Mouse (Mus musculus) pancreas, adult 10 weeks (tissue): ENCODE data around the gene Trim3. TPM values are rescaled to one million over a fixed set of nuclear protein-coding genes. Genes with fewer than 3 reads are reported as not detected.

ENCODE experiments used
- polyA plus RNA-seq: library from polyadenylated mRNA; stranded (reverse); fragments of 350-450 nt; fragmentation: Illumina TruSeq; extraction: RNeasy Lipid Tissue Mini Kit (QIAGEN cat#74804); gene quantifications from one replicate; pipeline ENCODE4 v1.2.3, GENCODE M21; 2015; ENCODE audit warnings: low read depth, low replicate concordance; ENCODE audit not compliant: insufficient read depth

Trim3 gene
- 22.4 TPM for polyA plus RNA-seq

DNA sequence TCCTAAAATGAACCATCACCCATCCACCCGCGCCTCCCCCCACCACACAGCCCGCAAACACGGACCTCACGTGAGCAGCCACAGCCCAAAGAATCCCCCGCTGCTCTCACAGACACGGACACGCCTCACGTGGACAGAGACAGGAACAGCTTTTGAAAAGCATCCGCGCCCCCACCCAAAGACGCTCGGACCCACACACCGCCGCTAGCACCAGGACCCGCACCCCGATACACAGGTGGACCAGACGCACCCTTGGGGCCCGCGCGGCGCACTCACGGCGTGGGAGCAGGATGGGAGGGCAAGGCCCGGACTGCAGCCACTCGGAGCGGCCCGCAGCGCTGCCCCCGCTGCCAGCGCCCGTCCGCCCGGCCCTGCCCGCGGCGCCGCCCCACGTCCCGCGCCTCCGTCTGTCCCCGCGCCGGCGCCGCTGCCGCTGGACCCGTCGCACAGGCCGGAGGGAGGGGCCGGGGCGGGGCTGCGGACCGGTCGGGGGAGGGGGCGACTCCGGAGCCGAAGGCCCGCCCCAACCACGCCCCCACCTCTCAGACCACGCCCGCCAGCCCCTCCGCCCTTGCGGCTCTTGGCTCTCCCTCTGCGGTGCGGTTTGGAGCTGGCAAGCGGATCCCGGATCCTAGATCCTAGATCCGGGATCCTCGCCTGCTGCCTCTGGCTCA lies at the start of gene Trim3:
Gene Trim3 (minus strand): TSS at position 445 of the 674 bp plus-strand sequence.

DNA sequence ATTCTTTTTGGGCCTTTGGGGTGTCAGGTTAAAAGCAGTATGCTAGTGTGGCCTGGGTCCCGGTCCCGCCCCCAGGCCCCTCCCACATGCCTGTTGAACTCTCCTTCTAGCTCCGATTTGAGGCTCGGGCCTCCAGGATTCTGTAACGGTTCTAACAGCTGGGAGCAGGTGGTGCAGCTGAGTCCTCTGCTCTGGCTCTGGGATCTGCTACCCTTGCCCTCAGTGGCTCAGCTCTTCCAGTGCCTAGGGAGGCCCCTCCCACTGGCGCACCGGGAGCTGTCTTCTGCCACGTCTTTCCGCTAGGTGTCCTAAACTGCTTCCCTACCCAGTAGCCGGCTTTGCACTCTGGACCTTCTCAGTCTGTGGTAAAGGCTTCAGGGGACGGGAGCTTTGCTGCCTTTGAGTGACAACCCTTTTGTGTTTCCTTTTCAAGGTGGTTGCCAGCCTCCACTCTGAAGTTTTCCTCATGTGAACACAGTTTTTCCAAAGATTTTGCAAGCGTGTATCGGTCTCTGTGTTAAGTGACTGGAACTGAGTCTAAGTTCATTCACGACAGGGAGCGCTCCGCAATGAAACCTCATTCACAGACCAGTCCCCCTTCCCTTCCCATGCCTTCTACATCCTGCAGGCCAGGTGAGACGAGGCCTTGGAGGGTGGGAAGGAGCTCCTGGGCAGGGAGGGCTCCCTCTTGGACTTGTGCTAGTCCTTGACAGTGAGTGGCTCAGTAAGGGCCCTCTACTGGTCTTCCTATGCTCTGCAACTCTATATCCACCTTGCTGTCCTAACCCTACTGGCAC lies 17.5 kb upstream of the Trim3 start, which contains the start of gene Dnhd1:
Gene Dnhd1 (plus strand): TSS at position 189 of the 797 bp plus-strand sequence.

DNA sequence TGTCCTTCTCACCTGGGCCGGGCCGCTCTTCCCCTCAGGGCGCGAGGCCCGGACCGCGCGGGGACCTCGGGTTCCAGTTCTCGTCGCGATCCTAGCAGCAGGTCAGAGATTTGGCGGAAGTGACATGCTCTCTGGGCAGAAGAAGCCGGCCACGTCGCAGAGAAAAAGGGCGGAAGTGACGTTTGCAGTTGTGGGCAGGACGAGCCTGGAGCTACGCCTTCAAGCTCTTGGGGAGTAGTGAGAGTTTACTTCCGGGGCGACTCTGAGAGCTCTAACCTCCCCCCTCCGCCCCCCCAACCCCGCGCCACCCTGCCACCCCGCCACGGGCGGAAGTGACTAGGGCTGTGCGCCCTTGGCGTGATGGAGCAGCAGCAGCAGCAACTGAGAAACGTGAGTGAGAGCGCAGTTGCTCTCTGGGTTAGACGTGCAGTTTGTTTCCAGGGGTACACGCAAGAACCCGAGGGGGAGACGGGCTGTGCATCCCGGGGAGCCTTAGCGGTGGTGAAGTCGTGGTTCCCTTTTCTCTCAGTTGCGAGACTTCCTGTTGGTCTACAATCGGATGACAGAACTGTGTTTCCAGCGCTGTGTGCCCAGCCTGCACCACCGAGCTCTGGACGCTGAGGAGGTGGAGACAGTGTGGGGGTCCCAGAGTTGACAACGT lies 7.0 kb upstream of the Trim3 start, which contains the start of the genes Arfip2 and Gm45799:
Gene Arfip2 (minus strand): TSS at position 184 of the 661 bp plus-strand sequence.
Gene Gm45799 (plus strand): TSS at position 320 of the 661 bp plus-strand sequence.

DNA sequence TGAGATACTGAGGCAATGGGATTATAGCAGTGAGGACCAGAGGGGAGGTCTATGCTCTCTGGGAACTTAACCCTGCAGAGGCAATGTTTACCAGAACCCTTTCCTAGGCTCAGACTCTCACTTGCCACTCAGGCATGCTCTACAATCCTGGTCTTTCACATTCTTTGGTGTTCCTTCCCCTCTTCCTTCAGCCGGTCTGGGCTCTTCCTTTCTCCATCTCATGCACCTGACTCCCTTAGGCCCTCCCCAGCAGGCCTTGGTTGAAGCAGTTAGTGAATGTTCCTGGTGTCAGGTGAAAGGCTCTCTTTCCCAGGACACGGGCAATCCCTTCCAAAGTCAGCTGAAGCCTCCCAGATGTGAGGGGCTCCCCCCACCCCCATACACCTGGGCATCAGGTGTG lies 6.4 kb upstream of the Trim3 start, which contains the start of gene Timm10b:
Gene Timm10b (plus strand): TSS at position 301 of the 400 bp plus-strand sequence.

DNA sequence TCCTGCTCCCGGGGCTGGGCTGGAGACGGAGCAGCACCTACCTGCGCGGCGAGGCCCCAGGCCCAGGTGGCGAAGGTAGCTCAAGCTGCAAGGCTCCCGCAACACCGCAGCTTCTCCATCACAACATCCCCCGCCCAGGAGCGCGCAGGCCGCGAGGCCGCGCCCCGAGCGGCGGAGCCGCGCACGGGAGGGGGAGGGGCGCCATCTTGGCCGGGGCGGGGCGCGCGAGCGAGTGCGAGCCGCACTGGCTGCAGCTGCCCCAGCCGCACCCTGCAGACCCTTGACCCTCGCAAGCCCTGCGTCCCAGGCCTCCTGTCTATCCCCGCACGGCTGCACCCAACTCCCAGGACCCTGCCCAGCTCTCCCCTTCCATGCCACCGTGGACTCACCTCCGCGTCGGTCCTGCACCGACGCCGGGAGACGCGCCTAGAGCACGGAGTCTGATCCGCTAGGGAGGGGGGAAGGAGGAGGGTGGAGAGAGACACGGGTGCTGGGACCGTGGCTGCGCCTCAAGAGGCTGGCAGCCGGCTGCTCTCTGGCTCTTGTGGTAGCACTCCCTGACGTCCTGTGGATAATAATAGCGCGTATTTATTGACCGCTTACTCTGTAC lies 52.2 kb downstream of the Trim3 start, which contains the start of gene Apbb1:
Gene Apbb1 (minus strand): TSS at position 560 of the 610 bp plus-strand sequence.

Other genes starting within 250 kb of the Trim3 start
- 18.0 TPM for gene Fam160a2, start 233.5 kb downstream of the Trim3 start, polyA plus RNA-seq
- not detected for gene Cnga4, start 229.0 kb downstream of the Trim3 start, polyA plus RNA-seq
- gene Cckbr, start 207.8 kb downstream of the Trim3 start, polyA plus RNA-seq = not detected
- gene Cavin3, start 151.3 kb downstream of the Trim3 start, polyA plus RNA-seq = 18.3 TPM
- gene Smpd1, start 79.2 kb downstream of the Trim3 start, polyA plus RNA-seq = 10.9 TPM
- gene Apbb1, start 51.9 kb downstream of the Trim3 start, polyA plus RNA-seq = 3.9 TPM
- gene Hpx, start 33.4 kb downstream of the Trim3 start, polyA plus RNA-seq = not detected
- gene Timm10b, start 6.5 kb upstream of the Trim3 start, polyA plus RNA-seq = 41.8 TPM
- gene Arfip2, start 6.8 kb upstream of the Trim3 start, polyA plus RNA-seq = 22.3 TPM
- 1.1 TPM for gene Gm45799, start 7.0 kb upstream of the Trim3 start, polyA plus RNA-seq
- 3.7 TPM for gene Dnhd1, start 17.3 kb upstream of the Trim3 start, polyA plus RNA-seq
- 59.5 TPM for gene Ilk, start 103.0 kb upstream of the Trim3 start, polyA plus RNA-seq
- 4.2 TPM for gene Rrp8, start 103.8 kb upstream of the Trim3 start, polyA plus RNA-seq
- 48.7 TPM for gene Taf10, start 110.8 kb upstream of the Trim3 start, polyA plus RNA-seq
- 22.7 TPM for gene Tpp1, start 118.7 kb upstream of the Trim3 start, polyA plus RNA-seq
- gene Dchs1, start 154.1 kb upstream of the Trim3 start, polyA plus RNA-seq = 1.7 TPM
- 40.2 TPM for gene Mrpl17, start 177.5 kb upstream of the Trim3 start, polyA plus RNA-seq